Mouse (Mus musculus) liver, embryonic 15.5 days (tissue): Measurements from ENCODE around the gene Pelo. TPM values are rescaled to one million over a fixed set of nuclear protein-coding genes. Genes with fewer than 3 reads are reported as not detected.

Experiments
- ATAC-seq: fragments of 200-750 bp; cut with Nextera tagmentation; 2 replicates; pipeline ENCODE4 v1.8.0; 2017; ENCODE audit warnings: moderate number of reproducible peaks, mild to moderate bottlenecking, moderate library complexity; ENCODE audit not compliant: insufficient read depth
- H3K27ac ChIP-seq: fragments of 300-500 bp; sonication (generic); replicated peaks from 2 replicates; pipeline ENCODE4 v1.5.1; 2015; ENCODE audit warnings: mild to moderate bottlenecking, inconsistent platforms
- H3K27me3 ChIP-seq: fragments of 300-500 bp; sonication (generic); 2 replicates; pipeline ENCODE4 v1.6.1; 2015; ENCODE audit warnings: mild to moderate bottlenecking, inconsistent platforms
- H3K36me3 ChIP-seq: fragments of 300-500 bp; sonication (generic); replicated peaks from 2 replicates; pipeline ENCODE4 v1.6.1; 2015; ENCODE audit warnings: moderate library complexity, mild to moderate bottlenecking, inconsistent platforms
- H3K4me1 ChIP-seq: fragments of 300-500 bp; sonication (generic); replicated peaks from 2 replicates; pipeline ENCODE4 v1.6.1; 2015; ENCODE audit warnings: inconsistent platforms
- H3K4me2 ChIP-seq: fragments of 300-500 bp; sonication (generic); 2 replicates; pipeline ENCODE4 v1.6.1; 2015; ENCODE audit warnings: moderate library complexity, mild to moderate bottlenecking, inconsistent platforms
- H3K4me3 ChIP-seq: fragments of 300-500 bp; sonication (generic); replicated peaks from 2 replicates; pipeline ENCODE4 v1.5.1; 2015; ENCODE audit warnings: mild to moderate bottlenecking, inconsistent platforms
- H3K9ac ChIP-seq: fragments of 300-500 bp; sonication (generic); 2 replicates; pipeline ENCODE4 v1.6.1; 2015; ENCODE audit warnings: moderate library complexity, mild to moderate bottlenecking, inconsistent platforms
- H3K9me3 ChIP-seq: fragments of 300-500 bp; sonication (generic); replicated peaks from 2 replicates; pipeline ENCODE4 v1.6.1; 2016; ENCODE audit warnings: inconsistent platforms
- WGBS: fragments of 180-500 bp; shearing (Covaris S2); methylation state at CpG from one replicate; pipeline ENCODE4 v1.1.7; 2015; ENCODE audit warnings: mixed read lengths; ENCODE audit not compliant: insufficient replicate concordance; 5-methylcytosine and 5-hydroxymethylcytosine counted together
- polyA plus RNA-seq: library from polyadenylated mRNA; unstranded; fragments of >200 nt; fragmentation: Nextera tagmentation; extraction: Ambion mirVana; gene quantifications from 2 replicates; pipeline ENCODE4 v1.2.1, GENCODE M21; 2015

Pelo gene
- polyA plus RNA-seq, 1 experiment from 2014 or later = 3.2 TPM

- H3K4me1 ChIP-seq = peaks cover 16% of the 10 kb centered on the region
- no peak overlapping the region for H3K4me2 ChIP-seq
- no peaks in the 10 kb centered on the region for H3K36me3 ChIP-seq
- no peak for ATAC-seq
- H3K27me3 ChIP-seq = peaks cover 33% of the 10 kb centered on the region
- no peak overlapping the region for H3K4me3 ChIP-seq
- no peak overlapping the region for H3K27ac ChIP-seq
- WGBS = 29% methylated on average over 2 of the region's 2 CpGs
- no peaks in the 10 kb centered on the region for H3K9me3 ChIP-seq
- no peak overlapping the region for H3K9ac ChIP-seq
Observed at GRCm38 (mm10) chr13:115096216-115096615, 6.2 kb upstream of the Pelo start.

- H3K4me3 ChIP-seq = no peak overlapping the region
- no peak overlapping the region for H3K4me2 ChIP-seq
- H3K4me1 ChIP-seq = peaks cover 24% of the 10 kb centered on the region
- H3K9ac ChIP-seq = no peak overlapping the region
- H3K36me3 ChIP-seq = no peaks in the 10 kb centered on the region
- ATAC-seq = no peak
- H3K27me3 ChIP-seq = peaks cover 25% of the 10 kb centered on the region
- 79% methylated on average over 2 of the region's 2 CpGs for WGBS
- no peaks in the 10 kb centered on the region for H3K9me3 ChIP-seq
- no peak overlapping the region for H3K27ac ChIP-seq
Observed at GRCm38 (mm10) chr13:115095392-115095791, 5.4 kb upstream of the Pelo start.

- Histone ChIP-seq H3K27ac (peak overlapping the region; percentile 99), H3K36me3 (peaks cover 24% of the 10 kb centered on the region), H3K4me1 (peaks cover 45% of the 10 kb centered on the region), H3K9me3 (no peaks in the 10 kb centered on the region), H3K4me2 (peak overlapping the region; percentile 94), H3K4me3 (no peak overlapping the region; the same call in 1 of the 2 replicates), H3K9ac (no peak overlapping the region), H3K27me3 (no peaks in the 10 kb centered on the region)
- ATAC-seq = no peak
- 45% methylated on average over 3 of the region's 3 CpGs for WGBS
Observed at GRCm38 (mm10) chr13:115091511-115091910, 1.5 kb upstream of the Pelo start.

- Histone ChIP-seq H3K27me3 (no peaks in the 10 kb centered on the region), H3K27ac (peak overlapping the region; percentile 99), H3K4me3 (peak overlapping the region; percentile 82), H3K9ac (peak overlapping the region; percentile 88), H3K9me3 (no peaks in the 10 kb centered on the region), H3K36me3 (peaks cover 27% of the 10 kb centered on the region), H3K4me1 (peaks cover 43% of the 10 kb centered on the region), H3K4me2 (peak overlapping the region; percentile 94)
- peak; percentile 24 for ATAC-seq
- 23% methylated on average over 9 of the region's 9 CpGs for WGBS
Observed at GRCm38 (mm10) chr13:115090977-115091445, 1.0 kb upstream of the Pelo start.

GRCm38 (mm10) chr13:115089395-115090025, 476 bp downstream of the Pelo start:
- peak overlapping the region; percentile 94 for H3K4me2 ChIP-seq
- H3K27ac ChIP-seq = peak overlapping the region; percentile 99
- peak overlapping the region; percentile 82 for H3K4me3 ChIP-seq
- H3K4me1 ChIP-seq = peaks cover 45% of the 10 kb centered on the region
- peak; percentile 20 for ATAC-seq
- no peaks in the 10 kb centered on the region for H3K27me3 ChIP-seq
- peaks cover 33% of the 10 kb centered on the region for H3K36me3 ChIP-seq
- no peaks in the 10 kb centered on the region for H3K9me3 ChIP-seq
- 4% methylated on average over 35 of the region's 35 CpGs for WGBS
- H3K9ac ChIP-seq = peak overlapping the region; percentile 88

- Histone ChIP-seq H3K9ac (peak overlapping the region; percentile 88), H3K4me2 (peak overlapping the region; percentile 94), H3K27ac (peak overlapping the region; percentile 99), H3K9me3 (no peaks in the 10 kb centered on the region), H3K27me3 (no peaks in the 10 kb centered on the region), H3K4me3 (peak overlapping the region; percentile 82), H3K4me1 (peaks cover 45% of the 10 kb centered on the region), H3K36me3 (peaks cover 33% of the 10 kb centered on the region)
- WGBS = 42% methylated on average over 11 of the region's 11 CpGs
- ATAC-seq = no peak
Observed at GRCm38 (mm10) chr13:115089020-115089394, 979 bp downstream of the Pelo start.

- H3K4me1 ChIP-seq = peaks cover 35% of the 10 kb centered on the region
- no peak for ATAC-seq
- H3K4me3 ChIP-seq = no peak overlapping the region
- no peak overlapping the region for H3K27ac ChIP-seq
- H3K27me3 ChIP-seq = no peaks in the 10 kb centered on the region
- H3K36me3 ChIP-seq = peaks cover 33% of the 10 kb centered on the region
- no peak overlapping the region for H3K4me2 ChIP-seq
- 62% methylated on average over 6 of the region's 6 CpGs for WGBS
- H3K9ac ChIP-seq = no peak overlapping the region
- no peaks in the 10 kb centered on the region for H3K9me3 ChIP-seq
Observed at GRCm38 (mm10) chr13:115085974-115086373, 4.0 kb downstream of the Pelo start.

GRCm38 (mm10) chr13:115082339-115082738, 7.6 kb downstream of the Pelo start:
- ATAC-seq = no peak
- Histone ChIP-seq H3K9ac (no peak overlapping the region), H3K9me3 (no peaks in the 10 kb centered on the region), H3K27ac (no peak overlapping the region), H3K4me2 (no peak overlapping the region), H3K27me3 (no peaks in the 10 kb centered on the region), H3K4me3 (no peak overlapping the region), H3K36me3 (peaks cover 14% of the 10 kb centered on the region), H3K4me1 (peaks cover 9% of the 10 kb centered on the region)
- WGBS = 77% methylated on average over 7 of the region's 7 CpGs

- H3K4me1 ChIP-seq = no peaks in the 10 kb centered on the region; the same call in 1 of the 2 replicates
- no peaks in the 10 kb centered on the region for H3K36me3 ChIP-seq
- H3K9me3 ChIP-seq = no peaks in the 10 kb centered on the region
- no peak for ATAC-seq
- WGBS = 61% methylated on average over 3 of the region's 3 CpGs
- H3K9ac ChIP-seq = no peak overlapping the region
- H3K27ac ChIP-seq = no peak overlapping the region
- H3K4me2 ChIP-seq = no peak overlapping the region
- H3K4me3 ChIP-seq = no peak overlapping the region
- no peaks in the 10 kb centered on the region for H3K27me3 ChIP-seq
Observed at GRCm38 (mm10) chr13:115079996-115080585, 9.9 kb downstream of the Pelo start.

GRCm38 (mm10) chr13:115078997-115079685, 10.8 kb downstream of the Pelo start:
- no peak overlapping the region for H3K27ac ChIP-seq
- no peak overlapping the region for H3K9ac ChIP-seq
- no peak overlapping the region for H3K4me2 ChIP-seq
- H3K36me3 ChIP-seq = no peaks in the 10 kb centered on the region
- no peaks in the 10 kb centered on the region for H3K9me3 ChIP-seq
- WGBS = 54% methylated on average over 6 of the region's 6 CpGs
- H3K4me3 ChIP-seq = no peak overlapping the region
- H3K27me3 ChIP-seq = no peaks in the 10 kb centered on the region
- no peaks in the 10 kb centered on the region; the same call in 1 of the 2 replicates for H3K4me1 ChIP-seq
- ATAC-seq = no peak
